Mouse (Mus musculus): ENCODE measurements at regions not wholly inside any gene's neighbourhood (a gene's known extent, or its start where the extent isn't known, plus 50 kb on each side); places are given as distances from the start of the nearest gene placed in this dataset.

DNA sequence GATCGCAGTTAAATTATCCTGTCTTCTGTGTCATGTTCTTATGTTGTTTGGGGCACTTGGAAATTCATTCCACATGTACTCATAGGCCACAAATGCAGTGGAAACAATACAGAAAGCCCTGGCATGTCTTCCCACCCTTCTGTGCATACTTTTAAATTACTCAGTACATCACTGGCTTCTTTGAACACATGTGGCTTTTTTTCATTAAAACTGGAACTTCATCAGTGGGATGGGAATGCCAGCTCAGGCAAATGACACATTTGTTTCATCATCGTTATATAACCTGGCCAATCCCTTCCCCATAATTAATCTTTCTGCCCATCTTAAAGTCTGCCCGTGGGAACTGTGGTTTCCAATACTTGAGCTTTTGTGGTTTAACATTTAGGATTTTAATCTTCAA is 214.9 kb downstream of the 1190002N15Rik start:
- Histone ChIP-seq H3K36me3 (no peaks in the 10 kb centered on the region), H3K27ac (ENCODE audit: poor library complexity, severe bottlenecking) (no peak overlapping the region), H3K4me1 (replicated peaks) (no peaks in the 10 kb centered on the region), H3K27me3 (replicated peaks) (no peaks in the 10 kb centered on the region), H3K9me3 (replicated peaks) (no peaks in the 10 kb centered on the region), H3K4me2 (no peak overlapping the region), H3K9ac (no peak overlapping the region), H3K4me3 (no peak overlapping the region)
- WGBS = 83% methylated on average over 3 of the region's 3 CpGs
- no peak for ATAC-seq (ENCODE audit: insufficient number of reproducible peaks, low FRiP score)

DNA sequence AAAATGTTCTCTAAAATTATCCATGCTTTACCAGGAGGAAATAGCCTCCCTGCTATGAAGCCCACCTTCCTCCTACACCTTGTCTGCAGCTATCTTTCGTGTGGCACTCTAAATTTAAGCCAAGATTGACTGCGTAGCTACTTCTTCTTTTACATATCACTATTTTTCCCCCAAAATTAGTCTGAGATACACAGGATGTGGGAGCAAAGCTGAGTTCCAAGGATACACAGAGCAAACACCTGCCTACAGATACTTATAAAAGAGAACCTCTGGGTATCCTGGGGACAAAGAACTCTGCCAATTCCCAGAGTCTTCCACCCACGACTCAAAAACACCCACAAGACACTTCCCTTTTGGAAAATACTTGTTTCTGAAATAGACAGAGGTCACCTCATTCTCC is 235.3 kb downstream of the 1190002N15Rik start:
- no peak overlapping the region for H3K4me3 ChIP-seq
- no peak overlapping the region for H3K27ac ChIP-seq (ENCODE audit: poor library complexity, severe bottlenecking)
- H3K27me3 ChIP-seq (replicated peaks) = no peaks in the 10 kb centered on the region
- H3K9ac ChIP-seq = no peak overlapping the region
- 66% methylated on average over 3 of the region's 3 CpGs for WGBS
- H3K4me2 ChIP-seq = no peak overlapping the region
- H3K4me1 ChIP-seq (replicated peaks) = no peaks in the 10 kb centered on the region
- ATAC-seq (ENCODE audit: insufficient number of reproducible peaks, low FRiP score) = no peak
- no peaks in the 10 kb centered on the region; the same call in 1 of the 2 replicates for H3K9me3 ChIP-seq (replicated peaks)
- H3K36me3 ChIP-seq = no peaks in the 10 kb centered on the region

DNA sequence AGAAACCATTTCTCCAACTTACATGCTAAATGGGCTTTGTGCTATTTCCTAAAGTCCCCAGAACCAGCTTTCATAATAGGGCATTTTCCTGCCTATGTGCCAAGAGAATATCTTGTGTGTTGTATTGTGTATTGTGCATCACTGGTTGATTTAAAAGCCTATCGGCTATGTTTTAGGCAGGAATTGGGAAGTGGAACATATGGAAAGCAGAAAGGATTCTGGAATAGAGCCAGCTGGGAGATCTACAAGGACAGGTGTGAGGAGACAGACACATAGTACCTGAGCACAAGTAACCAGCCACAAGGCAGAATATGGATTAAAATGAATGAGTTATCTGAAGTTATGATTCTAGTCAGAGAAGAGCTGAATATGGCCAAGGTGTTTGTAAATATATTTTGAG is 236.0 kb downstream of the 1190002N15Rik start:
- WGBS = 91% methylated on average over 1 of the region's 1 CpGs

DNA sequence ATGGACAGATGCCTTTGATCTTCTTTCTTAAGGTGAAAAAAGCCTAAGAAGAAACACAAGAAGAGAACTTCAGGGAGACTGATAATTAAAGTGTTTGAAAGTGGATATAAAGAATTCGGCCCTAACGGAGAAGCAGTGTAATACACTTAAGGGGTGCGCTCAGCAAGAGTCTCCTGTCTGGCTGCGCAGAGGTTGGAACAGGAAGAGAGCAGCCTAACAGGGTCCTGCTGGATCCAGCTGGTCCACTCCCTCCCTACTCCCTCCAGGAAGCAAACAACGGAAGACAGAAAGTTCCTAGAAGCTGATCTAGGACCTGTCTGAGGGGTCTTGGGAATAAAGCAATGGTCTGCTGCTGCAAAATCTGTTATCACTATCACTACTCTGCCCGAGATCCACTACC is 242.4 kb downstream of the 1190002N15Rik start:
- Histone ChIP-seq H3K27me3 (replicated peaks) (no peaks in the 10 kb centered on the region), H3K9ac (no peak overlapping the region; the same call in 1 of the 2 replicates), H3K4me3 (no peak overlapping the region), H3K36me3 (no peaks in the 10 kb centered on the region), H3K4me2 (peak overlapping the region; percentile 38), H3K9me3 (replicated peaks) (no peaks in the 10 kb centered on the region), H3K4me1 (replicated peaks) (peaks cover 13% of the 10 kb centered on the region), H3K27ac (ENCODE audit: poor library complexity, severe bottlenecking) (peak overlapping the region; percentile 11)
- ATAC-seq (ENCODE audit: insufficient number of reproducible peaks, low FRiP score) = peak; percentile 55; the same call in 1 of the 2 replicates
- 18% methylated on average over 6 of the region's 6 CpGs for WGBS

More for the DNA sequence above, 236.0 kb downstream of the 1190002N15Rik start:
- no peak for ATAC-seq (ENCODE audit: insufficient number of reproducible peaks, low FRiP score)
- Histone ChIP-seq H3K4me1 (replicated peaks) (no peaks in the 10 kb centered on the region), H3K4me3 (no peak overlapping the region), H3K27me3 (replicated peaks) (no peaks in the 10 kb centered on the region), H3K4me2 (no peak overlapping the region), H3K9ac (no peak overlapping the region), H3K9me3 (replicated peaks) (no peaks in the 10 kb centered on the region; the same call in 1 of the 2 replicates), H3K36me3 (no peaks in the 10 kb centered on the region), H3K27ac (ENCODE audit: poor library complexity, severe bottlenecking) (no peak overlapping the region)

DNA sequence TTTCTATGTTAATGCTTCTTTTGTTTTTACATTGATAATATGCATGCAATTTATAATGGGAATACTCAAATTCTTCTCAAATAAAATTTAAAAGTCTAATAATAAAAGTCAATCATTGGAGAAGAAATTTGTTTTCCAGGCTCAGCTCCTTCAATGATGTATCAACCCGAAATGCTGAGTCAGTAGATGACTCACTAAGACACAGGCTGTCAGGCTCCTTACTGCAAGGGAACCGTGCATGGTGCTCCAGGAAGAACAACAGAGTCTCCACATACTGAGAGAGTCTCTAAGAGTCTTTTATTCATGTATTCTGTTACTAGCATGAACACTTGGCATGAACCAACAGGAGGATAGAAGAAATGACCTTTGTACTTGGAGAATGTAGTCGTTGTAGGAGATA is 245.7 kb downstream of the 1190002N15Rik start:
- Histone ChIP-seq H3K9me3 (replicated peaks) (no peaks in the 10 kb centered on the region), H3K4me1 (replicated peaks) (peaks cover 15% of the 10 kb centered on the region), H3K27ac (ENCODE audit: poor library complexity, severe bottlenecking) (no peak overlapping the region), H3K27me3 (replicated peaks) (no peaks in the 10 kb centered on the region), H3K4me2 (no peak overlapping the region), H3K36me3 (no peaks in the 10 kb centered on the region), H3K4me3 (no peak overlapping the region), H3K9ac (no peak overlapping the region)
- no peak for ATAC-seq (ENCODE audit: insufficient number of reproducible peaks, low FRiP score)
- 62% methylated on average over 3 of the region's 3 CpGs for WGBS

DNA sequence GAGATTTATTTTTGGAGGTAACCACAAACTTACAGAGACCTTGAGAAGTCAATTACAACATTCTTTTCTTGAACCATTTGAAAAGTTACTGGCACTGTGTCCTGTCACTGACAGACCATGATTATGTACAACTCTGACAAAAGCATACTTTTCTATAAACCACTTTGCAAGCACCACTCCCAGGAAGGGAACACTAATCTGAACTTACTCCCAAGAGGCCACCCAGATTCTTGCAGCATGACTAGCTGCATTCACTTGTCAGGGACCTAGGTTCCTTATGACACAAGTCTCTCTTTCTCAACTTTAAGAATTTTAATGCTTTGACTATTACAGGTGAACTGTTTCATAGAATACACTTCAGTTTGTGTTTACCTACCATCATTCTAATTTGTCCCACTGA is 248.3 kb downstream of the 1190002N15Rik start:
- no peaks in the 10 kb centered on the region for H3K9me3 ChIP-seq (replicated peaks)
- no peaks in the 10 kb centered on the region for H3K36me3 ChIP-seq
- 0 out of 2 replicates have a peak, but pooled peaks cover 3% of the 10 kb centered on the region for H3K4me1 ChIP-seq (replicated peaks)
- H3K9ac ChIP-seq = no peak overlapping the region
- H3K27ac ChIP-seq (ENCODE audit: poor library complexity, severe bottlenecking) = no peak overlapping the region
- no peak for ATAC-seq (ENCODE audit: insufficient number of reproducible peaks, low FRiP score)
- no peak overlapping the region for H3K4me2 ChIP-seq
- no peak overlapping the region for H3K4me3 ChIP-seq
- no peaks in the 10 kb centered on the region for H3K27me3 ChIP-seq (replicated peaks)

DNA sequence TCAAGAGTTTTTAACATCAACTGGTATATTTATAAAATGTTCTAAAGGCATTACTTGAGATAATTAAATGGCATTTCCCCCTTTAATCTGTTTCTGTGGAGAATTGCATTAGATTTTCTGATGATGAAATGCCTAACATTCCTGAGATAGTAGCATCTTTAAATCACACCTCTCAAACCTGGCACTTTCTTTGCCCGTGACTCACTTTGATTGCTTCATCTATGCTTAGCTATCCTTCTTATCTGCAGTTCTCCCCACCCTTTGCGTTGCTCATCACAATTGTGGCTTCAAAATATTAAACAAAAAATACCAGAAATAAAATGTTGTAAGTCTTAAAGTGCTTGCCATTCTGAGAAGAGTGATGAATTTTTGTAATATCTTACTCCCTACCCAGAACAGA is 250.3 kb downstream of the 1190002N15Rik start:
- H3K9me3 ChIP-seq (replicated peaks) = no peaks in the 10 kb centered on the region
- ATAC-seq (ENCODE audit: insufficient number of reproducible peaks, low FRiP score) = no peak
- no peak overlapping the region for H3K4me3 ChIP-seq
- H3K4me1 ChIP-seq (replicated peaks) = 0 out of 2 replicates have a peak, but pooled peaks cover 3% of the 10 kb centered on the region
- H3K36me3 ChIP-seq = no peaks in the 10 kb centered on the region
- WGBS = 35% methylated on average over 2 of the region's 2 CpGs
- no peak overlapping the region for H3K4me2 ChIP-seq
- H3K9ac ChIP-seq = no peak overlapping the region
- H3K27ac ChIP-seq (ENCODE audit: poor library complexity, severe bottlenecking) = no peak overlapping the region
- no peaks in the 10 kb centered on the region for H3K27me3 ChIP-seq (replicated peaks)

DNA sequence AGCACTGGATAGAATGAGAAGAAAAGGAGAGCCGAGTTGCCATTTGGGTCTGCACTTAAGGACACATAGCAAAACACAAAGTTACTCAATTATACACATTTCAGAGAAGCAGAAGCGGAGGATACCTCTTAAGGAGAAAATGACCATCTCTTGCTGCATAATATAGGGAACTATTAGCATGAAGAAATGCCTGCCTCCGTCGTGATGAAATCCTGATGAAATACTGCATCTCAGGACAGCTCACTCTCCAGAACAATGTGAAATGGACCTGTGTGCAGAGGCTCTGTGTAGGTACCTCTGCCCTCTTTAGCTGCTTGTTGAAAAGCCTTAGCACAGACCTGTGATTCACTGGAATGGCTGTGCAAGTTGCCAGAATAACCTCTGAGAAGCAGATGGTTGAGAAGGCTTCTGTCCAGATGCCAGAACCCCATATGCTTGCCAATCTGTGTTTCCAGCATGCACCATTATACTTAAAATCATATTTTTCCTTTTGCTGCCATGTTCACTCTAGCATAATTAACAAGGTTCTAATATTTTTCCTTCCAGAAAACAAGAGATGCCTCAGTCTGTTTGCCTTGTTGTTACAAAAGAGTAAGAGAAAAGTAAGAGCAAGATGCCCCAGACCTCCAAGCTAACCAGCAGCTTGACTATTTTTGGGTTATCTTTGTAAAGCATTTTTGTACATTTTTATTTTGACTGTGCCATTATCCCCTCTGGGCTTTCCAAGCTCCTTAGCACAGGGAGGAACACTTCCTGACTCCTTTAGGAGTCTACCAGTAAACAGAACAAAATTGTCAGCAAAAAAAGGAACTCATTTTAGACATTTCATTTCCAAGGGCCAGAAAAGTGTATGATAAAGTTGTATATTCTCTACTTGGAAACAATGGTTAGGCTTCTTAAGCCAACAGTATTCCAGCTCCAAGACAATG is 259.0 kb downstream of the 1190002N15Rik start:
- ATAC-seq (ENCODE audit: insufficient number of reproducible peaks, low FRiP score) = no peak
- H3K4me2 ChIP-seq = no peak overlapping the region
- H3K27ac ChIP-seq (ENCODE audit: poor library complexity, severe bottlenecking) = no peak overlapping the region
- 77% methylated on average over 4 of the region's 4 CpGs for WGBS
- H3K9ac ChIP-seq = no peak overlapping the region
- no peak overlapping the region for H3K4me3 ChIP-seq
- H3K9me3 ChIP-seq (replicated peaks) = no peaks in the 10 kb centered on the region
- H3K27me3 ChIP-seq (replicated peaks) = no peaks in the 10 kb centered on the region
- no peaks in the 10 kb centered on the region for H3K36me3 ChIP-seq
- H3K4me1 ChIP-seq (replicated peaks) = no peaks in the 10 kb centered on the region; the same call in 1 of the 2 replicates

DNA sequence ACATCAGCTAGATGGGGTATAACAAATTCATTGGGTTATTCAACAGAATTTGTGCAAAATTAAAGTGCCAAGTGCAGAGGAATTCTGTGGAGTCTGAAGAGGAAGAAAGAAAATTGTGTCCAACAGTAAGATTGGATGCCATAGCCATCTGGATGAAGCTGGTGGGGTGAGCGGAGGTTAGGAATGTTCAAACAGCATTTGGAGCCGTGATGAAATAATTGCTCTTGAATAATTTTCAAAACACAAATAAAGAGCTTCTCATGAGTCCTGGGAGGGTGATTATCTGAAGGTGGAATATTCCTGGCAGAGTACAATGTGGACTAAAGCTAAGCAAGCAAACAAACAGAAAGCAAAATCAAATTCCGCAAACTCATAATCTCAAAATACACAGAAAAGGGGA is 260.8 kb downstream of the 1190002N15Rik start:
- no peak overlapping the region for H3K9ac ChIP-seq
- H3K36me3 ChIP-seq = no peaks in the 10 kb centered on the region
- no peaks in the 10 kb centered on the region for H3K27me3 ChIP-seq (replicated peaks)
- H3K4me3 ChIP-seq = no peak overlapping the region
- no peaks in the 10 kb centered on the region for H3K9me3 ChIP-seq (replicated peaks)
- H3K4me1 ChIP-seq (replicated peaks) = no peaks in the 10 kb centered on the region; the same call in 1 of the 2 replicates
- WGBS = 85% methylated on average over 3 of the region's 3 CpGs
- ATAC-seq (ENCODE audit: insufficient number of reproducible peaks, low FRiP score) = no peak
- no peak overlapping the region for H3K27ac ChIP-seq (ENCODE audit: poor library complexity, severe bottlenecking)
- no peak overlapping the region for H3K4me2 ChIP-seq

DNA sequence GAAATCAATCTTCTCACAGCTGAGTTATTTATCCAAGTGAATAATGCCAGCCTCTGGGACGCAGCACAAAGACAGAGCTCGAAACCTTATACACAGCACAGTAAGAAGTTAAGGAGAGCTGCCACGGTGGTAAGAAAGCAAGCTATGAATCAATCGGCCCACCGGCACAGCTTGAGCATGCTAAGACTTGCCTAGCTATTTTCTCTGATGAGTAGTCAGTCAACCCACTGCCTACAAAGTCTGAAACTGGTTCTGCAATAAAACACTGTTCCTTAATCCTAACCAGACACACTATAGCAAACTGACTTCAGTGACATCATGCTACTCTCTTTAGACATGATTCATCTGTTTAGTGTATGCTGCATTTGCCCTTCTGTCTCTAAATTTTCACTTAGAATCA is 268.7 kb downstream of the 1190002N15Rik start:
- no peak for ATAC-seq (ENCODE audit: insufficient number of reproducible peaks, low FRiP score)
- no peak overlapping the region for H3K27ac ChIP-seq (ENCODE audit: poor library complexity, severe bottlenecking)
- H3K9ac ChIP-seq = no peak overlapping the region
- no peaks in the 10 kb centered on the region for H3K9me3 ChIP-seq (replicated peaks)
- no peak overlapping the region for H3K4me3 ChIP-seq
- H3K4me2 ChIP-seq = no peak overlapping the region
- 82% methylated on average over 5 of the region's 5 CpGs for WGBS
- H3K27me3 ChIP-seq (replicated peaks) = no peaks in the 10 kb centered on the region
- H3K36me3 ChIP-seq = no peaks in the 10 kb centered on the region
- no peaks in the 10 kb centered on the region for H3K4me1 ChIP-seq (replicated peaks)

DNA sequence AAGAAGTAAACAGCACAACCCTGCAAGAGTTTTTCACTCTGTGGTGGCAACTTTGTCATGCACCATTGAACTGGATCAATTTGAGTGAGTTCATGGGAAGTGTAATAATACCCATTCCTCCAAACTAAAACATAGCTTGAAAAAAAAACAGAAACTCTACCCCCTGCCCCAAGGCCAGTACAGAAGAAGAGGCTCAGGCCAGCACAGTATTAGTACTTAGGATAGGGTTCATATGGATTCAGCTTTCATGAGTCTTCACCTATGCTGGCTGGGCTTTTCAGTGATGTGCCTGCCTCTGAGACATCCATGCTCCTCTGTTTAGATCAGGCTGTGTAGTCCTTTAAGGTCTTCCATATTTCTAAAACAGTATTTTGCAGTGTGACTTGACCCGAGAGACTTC is 270.6 kb downstream of the 1190002N15Rik start:
- no peak overlapping the region for H3K4me3 ChIP-seq
- WGBS = 77% methylated on average over 1 of the region's 1 CpGs
- no peaks in the 10 kb centered on the region for H3K27me3 ChIP-seq (replicated peaks)
- H3K36me3 ChIP-seq = no peaks in the 10 kb centered on the region
- no peak overlapping the region for H3K9ac ChIP-seq
- no peaks in the 10 kb centered on the region for H3K4me1 ChIP-seq (replicated peaks)
- no peak for ATAC-seq (ENCODE audit: insufficient number of reproducible peaks, low FRiP score)
- H3K4me2 ChIP-seq = no peak overlapping the region
- H3K27ac ChIP-seq (ENCODE audit: poor library complexity, severe bottlenecking) = no peak overlapping the region
- H3K9me3 ChIP-seq (replicated peaks) = no peaks in the 10 kb centered on the region
